Comparison of ENCODE assay signal across 15 mouse cellular contexts in the genomic region with DNA sequence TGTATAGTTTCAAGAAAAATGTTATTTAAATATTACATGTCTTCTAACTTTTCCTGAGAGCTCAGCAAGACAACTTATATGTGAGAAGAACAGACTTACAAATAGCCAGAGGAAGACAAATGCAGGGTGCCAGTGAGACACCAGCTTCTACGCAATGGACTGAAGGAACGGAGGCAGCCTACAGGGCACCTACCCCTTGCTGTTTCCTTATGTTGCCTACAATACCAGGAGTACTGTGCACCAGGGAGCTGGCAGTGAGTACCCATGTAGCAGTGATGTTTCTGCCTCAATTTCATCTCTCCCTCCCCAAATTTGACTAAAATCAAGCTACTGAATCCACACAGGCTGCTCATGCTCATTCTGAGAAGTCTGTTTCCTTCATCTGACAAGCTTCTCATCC.
"Had no signal": no experiment of that assay in that cellular context is flagged by ENCODE, and none has a peak within 500 bp of the region (broad histone marks: within the 10 kb centered on the region; RNA-seq: fewer than 3 reads in every experiment).

No protein-coding gene starts in this region.

- H3K27ac ChIP-seq: limb, embryonic 15.5 days; liver, embryonic 12.5 days; midbrain, embryonic 10.5 days; neural tube, embryonic 12.5 days had no signal

- H3K36me3 ChIP-seq: limb, embryonic 15.5 days; liver, embryonic 12.5 days; midbrain, embryonic 10.5 days; neural tube, embryonic 12.5 days had no signal

- DNase-seq: kidney, postnatal 36 days; layer of hippocampus, adult 9-11 months; layer of hippocampus, postnatal 36 days; lung, embryonic 14.5 days; lung, postnatal 10 days; lung, postnatal 4 days; midbrain, embryonic 14.5 days; right cerebral cortex, postnatal 4 days; spleen, adult 18-20 months; thymus, adult 18-20 months; thymus, postnatal 14 days had no signal

- H3K4me1 ChIP-seq: limb, embryonic 15.5 days; liver, embryonic 12.5 days; midbrain, embryonic 10.5 days; neural tube, embryonic 12.5 days had no signal

- H3K4me3 ChIP-seq: limb, embryonic 15.5 days; liver, embryonic 12.5 days; midbrain, embryonic 10.5 days; neural tube, embryonic 12.5 days had no signal

- H3K27me3 ChIP-seq: limb, embryonic 15.5 days; liver, embryonic 12.5 days; neural tube, embryonic 12.5 days had no signal

- H3K9ac ChIP-seq: limb, embryonic 15.5 days; liver, embryonic 12.5 days; lung, embryonic 14.5 days; neural tube, embryonic 12.5 days had no signal
